Mouse (Mus musculus) embryonic stem cell, embryonic (primary cell): ENCODE results near the gene Kirrel3.

Experiments
- CTCF ChIA-PET, 4 experiments: fragments of 300-600 bp in 2 of 4; fragments of 350-600 bp in 2 of 4; sonication (Branson Sonifier 250); formaldehyde crosslinking; loops; one replicate each; lab custom pipeline; 2022; ENCODE audit warnings: inconsistent platforms in 2 of 4; lab: Charles Lee
- POLR2A ChIA-PET, 4 experiments: fragments of 300-600 bp in 2 of 4; fragments of 350-600 bp in 2 of 4; sonication (Branson Sonifier 250); formaldehyde crosslinking; loops; one replicate each; lab custom pipeline; 2022; ENCODE audit warnings: antibody characterized with exemption in 4 of 4, inconsistent platforms in 1 of 4; lab: Charles Lee

Kirrel3 gene

GRCm38 (mm10) chr9:35050701-35051454 is 565.2 kb downstream of the Kirrel3 start:
- POLR2A ChIA-PET: interaction anchor here in 1 of 4 experiments (1.0 to 1.6 kb wide), 4 partner anchors 9 to 96 kb away, joined by 3 to 5 read pairs (median 4); no protein-coding TSS in a partner anchor
- CTCF ChIA-PET: interaction anchor here in 2 of 4 experiments (0.5 to 0.9 kb wide), 3 partner anchors 40 to 473 kb away, joined by 3 to 5 read pairs (median 3); no protein-coding TSS in a partner anchor

DNA sequence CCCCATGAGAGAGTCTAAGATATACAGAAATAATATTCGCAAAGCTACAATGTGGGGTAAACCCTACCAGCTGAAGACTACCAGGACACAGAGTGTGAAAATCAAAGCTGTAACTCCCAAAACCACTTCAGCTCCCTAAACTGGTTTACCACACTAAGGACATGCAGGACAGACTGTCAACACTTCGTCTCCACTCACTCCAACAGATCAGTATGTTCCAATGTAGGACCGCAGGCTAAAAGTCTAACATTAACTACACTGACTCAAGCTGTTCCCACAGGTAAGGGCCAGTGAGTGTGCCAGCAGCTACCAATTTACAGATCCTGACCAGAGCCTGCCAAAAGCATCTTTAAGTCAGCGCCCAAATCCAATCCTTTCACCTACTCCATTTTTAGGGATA is 566.0 kb downstream of the Kirrel3 start:
- ChIA-PET POLR2A (interaction anchor here in 1 of 4 experiments (0.6 to 1.6 kb wide), 4 partner anchors 10 to 96 kb away, joined by 3 to 5 read pairs (median 4); no protein-coding TSS in a partner anchor), CTCF (interaction anchor here in 2 of 4 experiments (0.6 to 0.9 kb wide), 2 partner anchors 41 to 473 kb away, joined by 3 to 5 read pairs; no protein-coding TSS in a partner anchor)

DNA sequence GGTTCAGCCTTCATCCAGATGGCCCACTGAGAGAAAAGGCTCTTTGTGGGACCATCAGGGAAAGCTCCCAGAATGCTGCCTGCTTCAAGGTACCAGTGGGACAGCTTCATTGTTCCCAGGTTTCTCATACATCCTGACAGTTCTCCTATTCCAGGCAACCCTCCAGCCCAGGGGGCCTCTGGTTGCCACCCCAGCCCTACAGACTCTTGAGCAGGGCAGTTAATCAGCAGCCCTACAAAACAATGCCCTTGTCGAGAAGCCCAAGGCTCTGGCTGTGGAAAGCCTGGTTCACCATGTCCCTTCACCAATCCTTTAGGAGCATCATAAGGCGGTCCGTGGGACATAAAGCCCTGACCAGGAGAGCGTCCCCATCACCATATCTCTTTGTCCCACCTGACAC is 567.0 kb downstream of the Kirrel3 start:
- ChIA-PET CTCF (no interaction called here), POLR2A (interaction anchor here in 2 of 4 experiments (1.2 to 2.4 kb wide), 3 partner anchors 58 to 95 kb away, joined by 4 to 6 read pairs (median 5); no protein-coding TSS in a partner anchor)

DNA sequence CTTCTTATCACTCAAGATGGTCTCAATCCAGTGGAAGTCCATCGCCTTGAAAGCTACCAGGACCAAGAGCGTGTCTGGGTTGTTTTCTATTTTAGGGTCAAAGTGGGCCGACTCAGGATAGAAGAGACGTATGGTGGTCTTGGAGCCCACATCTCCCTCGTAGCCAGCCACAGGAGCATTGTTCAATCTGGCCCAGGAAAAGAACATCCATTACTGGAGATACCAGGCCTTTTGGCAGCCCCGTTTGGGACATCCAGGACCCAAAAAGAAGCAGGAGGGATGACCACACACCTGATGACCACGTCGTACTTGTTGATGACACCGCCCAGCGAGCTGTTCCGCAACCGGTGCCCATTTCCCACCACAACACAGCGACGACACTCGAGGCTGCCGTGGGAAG is 567.4 kb downstream of the Kirrel3 start:
- ChIA-PET CTCF (no interaction called here), POLR2A (interaction anchor here in 2 of 4 experiments (1.2 to 2.4 kb wide), 2 partner anchors 58 to 64 kb away, joined by 4 to 6 read pairs; no protein-coding TSS in a partner anchor)

GRCm38 (mm10) chr9:35053669-35054068 is 568.0 kb downstream of the Kirrel3 start:
- ChIA-PET CTCF (interaction anchor here in 1 of 4 experiments (0.7 kb wide), 1 partner anchor 280 kb away, joined by 17 read pairs; no protein-coding TSS in a partner anchor), POLR2A (interaction anchor here in 2 of 4 experiments (0.7 to 2.4 kb wide), 4 partner anchors 10 to 63 kb away, joined by 3 to 6 read pairs (median 4); no protein-coding TSS in a partner anchor)

DNA sequence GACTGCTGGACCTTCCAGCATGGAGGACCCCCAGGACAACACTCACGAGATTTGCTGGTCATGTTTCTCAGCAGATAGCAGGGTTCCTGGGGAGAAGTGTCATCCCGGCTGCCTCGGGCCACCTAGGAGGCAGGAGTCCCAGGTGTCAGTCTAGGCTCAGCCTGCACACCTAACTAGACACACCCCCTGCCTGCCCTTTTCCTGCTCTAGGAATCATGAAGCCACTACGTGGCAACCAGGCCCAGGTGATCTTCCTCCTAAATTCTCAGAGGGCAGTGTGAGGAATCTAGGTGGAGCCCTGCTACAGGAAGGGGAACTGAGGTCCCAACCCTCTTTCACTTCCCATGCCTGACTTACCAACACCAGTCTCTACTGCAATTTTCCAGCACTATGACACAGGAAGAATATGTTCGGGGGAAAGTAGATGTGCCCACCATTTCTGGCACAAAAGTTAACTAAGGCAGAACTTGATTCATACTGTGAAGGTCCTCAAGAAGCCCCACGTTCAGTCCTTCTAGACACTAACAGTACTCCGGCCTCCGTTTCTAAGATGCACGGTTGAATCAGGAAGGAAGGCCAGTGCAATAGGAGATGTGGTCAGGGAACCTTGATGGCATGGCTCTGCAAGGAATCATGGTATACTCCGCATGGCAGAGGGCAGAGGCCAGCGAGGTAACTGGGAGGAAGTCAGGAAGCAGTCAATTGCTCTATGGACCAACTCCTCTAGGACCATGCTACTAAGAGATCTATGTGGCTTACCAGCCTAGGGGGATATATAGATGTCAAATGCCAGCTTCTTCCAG is 570.0 kb downstream of the Kirrel3 start:
- ChIA-PET POLR2A (interaction anchor here in 1 of 4 experiments (0.6 to 1.8 kb wide), 4 partner anchors 10 to 129 kb away, joined by 3 to 6 read pairs (median 3); no protein-coding TSS in a partner anchor), CTCF (interaction anchor here in 1 of 4 experiments (0.6 kb wide), 1 partner anchor 110 kb away, joined by 3 read pairs; no protein-coding TSS in a partner anchor)

- ChIA-PET CTCF (no interaction called here), POLR2A (interaction anchor here in 1 of 4 experiments (0.6 to 1.8 kb wide), 5 partner anchors 11 to 128 kb away, joined by 3 to 6 read pairs (median 3); no protein-coding TSS in a partner anchor)
These were observed 570.9 kb downstream of the Kirrel3 start for GRCm38 (mm10) chr9:35056611-35057010.

DNA sequence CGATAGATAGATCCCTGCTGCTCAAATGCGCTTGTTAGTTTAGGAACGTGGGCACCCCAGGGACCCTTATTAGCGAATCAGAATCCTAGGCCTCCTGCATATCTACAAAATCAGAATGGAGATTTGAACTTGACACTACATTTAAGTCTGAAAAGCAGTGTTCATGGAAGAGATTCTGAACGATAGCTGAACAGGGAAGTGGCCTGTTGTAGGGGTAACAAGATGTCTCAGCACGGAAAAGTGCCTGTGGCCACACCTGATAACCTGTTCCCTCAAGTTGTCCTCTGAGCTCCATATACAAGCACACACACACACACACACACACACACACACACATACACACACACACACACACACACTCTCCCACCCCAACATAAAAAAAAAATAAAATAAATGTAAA is 571.9 kb downstream of the Kirrel3 start:
- CTCF ChIA-PET: no interaction called here
- POLR2A ChIA-PET: interaction anchor here in 1 of 4 experiments (1.3 to 1.8 kb wide), 2 partner anchors 16 to 22 kb away, joined by 5 to 6 read pairs; no protein-coding TSS in a partner anchor

GRCm38 (mm10) chr9:35058186-35058585 is 572.5 kb downstream of the Kirrel3 start:
- ChIA-PET CTCF (no interaction called here), POLR2A (interaction anchor here in 1 of 4 experiments (0.6 kb wide), 1 partner anchor 36 kb away, joined by 3 read pairs; no protein-coding TSS in a partner anchor)

DNA sequence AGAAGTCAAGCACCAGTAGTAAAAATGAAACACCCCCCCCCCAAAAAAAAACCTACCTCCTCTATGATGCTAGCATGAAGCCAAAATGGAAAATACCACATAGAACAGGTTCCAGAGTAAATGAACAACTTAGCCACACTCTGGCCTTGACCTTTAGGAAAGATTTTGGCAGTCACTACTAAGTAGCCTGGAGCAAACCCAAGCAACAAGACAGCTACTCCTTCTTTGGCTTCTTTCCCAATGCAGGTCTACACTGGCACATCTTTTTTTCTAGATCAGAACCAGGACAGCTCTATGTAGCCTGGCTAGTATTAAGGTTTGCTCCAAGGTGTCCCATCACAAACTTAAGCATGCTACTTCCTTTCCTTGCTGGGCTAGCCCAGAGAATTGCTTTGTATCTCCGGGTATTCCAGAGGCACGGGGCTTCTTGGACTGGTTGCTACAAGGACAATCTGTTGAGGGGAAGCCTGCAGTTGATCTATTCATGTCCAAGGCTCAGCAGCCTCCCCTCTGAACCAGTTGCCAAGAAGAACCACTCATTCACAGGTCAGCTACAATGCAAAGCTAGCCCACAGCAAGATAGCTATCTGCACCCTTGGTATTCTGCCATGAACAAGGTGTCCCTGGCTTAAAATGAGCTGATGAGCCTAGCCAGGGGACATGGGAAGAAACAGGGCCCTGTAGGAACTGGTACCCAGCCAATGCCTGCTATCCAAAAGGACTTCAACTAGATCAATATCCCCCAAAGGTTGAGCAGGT is 573.1 kb downstream of the Kirrel3 start:
- POLR2A ChIA-PET: interaction anchor here in 1 of 4 experiments (0.6 kb wide), 1 partner anchor 35 kb away, joined by 3 read pairs; no protein-coding TSS in a partner anchor
- CTCF ChIA-PET: no interaction called here

GRCm38 (mm10) chr9:35059881-35060280 is 574.2 kb downstream of the Kirrel3 start:
- ChIA-PET POLR2A (no interaction called here), CTCF (interaction anchor here in 1 of 4 experiments (0.6 kb wide), 1 partner anchor 75 kb away, joined by 4 read pairs; no protein-coding TSS in a partner anchor)

DNA sequence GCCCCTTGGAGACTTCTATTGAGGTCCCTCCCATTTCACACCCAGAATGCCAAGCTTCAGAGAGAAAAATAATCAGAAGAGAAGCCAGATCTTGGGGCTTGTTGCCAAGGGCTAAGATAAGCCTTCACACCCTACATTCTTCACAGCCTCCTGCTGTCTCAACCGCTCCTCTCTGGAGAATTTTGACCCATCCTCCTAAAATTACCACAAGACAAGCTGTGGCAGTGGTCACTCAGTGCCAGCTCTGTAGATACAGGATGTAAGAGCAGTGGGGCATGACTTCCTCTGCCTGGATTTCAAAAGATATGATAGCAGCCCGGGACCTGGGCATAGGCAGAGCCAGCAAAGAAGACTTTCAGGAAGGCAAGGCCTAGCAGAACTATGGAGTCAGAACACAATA is 575.8 kb downstream of the Kirrel3 start:
- CTCF ChIA-PET: no interaction called here
- POLR2A ChIA-PET: interaction anchor here in 2 of 4 experiments (0.8 to 1.1 kb wide), 3 partner anchors 50 to 56 kb away, joined by 3 to 4 read pairs (median 3); no protein-coding TSS in a partner anchor
